Comparison of ENCODE assay signal across 8 mouse cellular contexts in genomic region chr11:48852624-48853473, GRCm38 (mm10). TPM values are rescaled to one million over a fixed set of nuclear protein-coding genes. Genes with fewer than 3 reads are reported as not detected.
DNase-seq lines count a peak whose midpoint lies in the region; ATAC-seq and TF ChIP-seq lines count a peak whose summit lies in the region.

No protein-coding gene starts in this region.

- TF ChIP-seq POLR2A in bone marrow macrophage, adult 2 months (IDR thresholded peaks at IDR 0.05; ENCODE audit: borderline replicate concordance, low read depth, low read length): no peak

- H3K9ac ChIP-seq in kidney, embryonic 14.5 days (ENCODE audit: low read depth, low read length): peak overlapping the region; percentile 44
- peak overlapping the region; percentile 44 for H3K9ac ChIP-seq in hindbrain, embryonic 12.5 days
- H3K9ac ChIP-seq in midbrain, embryonic 14.5 days (replicated peaks; ENCODE audit: low read length): peak overlapping the region; percentile 52

- H3K4me1 ChIP-seq in kidney, embryonic 14.5 days (ENCODE audit: control insufficient read depth, insufficient read depth, low read length): 0 out of 2 replicates have a peak, but pooled peaks cover 7% of the 10 kb centered on the region
- H3K4me1 ChIP-seq in bone marrow macrophage, adult 2 months (ENCODE audit: control insufficient read depth, insufficient read depth, low read length): peaks cover 3% of the 10 kb centered on the region
- H3K4me1 ChIP-seq in hindbrain, embryonic 12.5 days: peaks cover 19% of the 10 kb centered on the region
- H3K4me1 ChIP-seq in midbrain, embryonic 14.5 days (ENCODE audit: control insufficient read depth, insufficient read depth, low read length): peaks cover 22% of the 10 kb centered on the region

- H3K36me3 ChIP-seq in kidney, embryonic 14.5 days (ENCODE audit: control insufficient read depth, insufficient read depth, low read length): no peaks in the 10 kb centered on the region
- H3K36me3 ChIP-seq in hindbrain, embryonic 12.5 days: no peaks in the 10 kb centered on the region
- no peaks in the 10 kb centered on the region for H3K36me3 ChIP-seq in midbrain, embryonic 14.5 days (ENCODE audit: control insufficient read depth, insufficient read depth, low read length)

- H3K27ac ChIP-seq in kidney, embryonic 14.5 days (ENCODE audit: low read depth, low read length): no peak overlapping the region
- H3K27ac ChIP-seq in bone marrow macrophage, adult 2 months (ENCODE audit: insufficient read depth, low read depth, low read length): no peak overlapping the region
- H3K27ac ChIP-seq in hindbrain, embryonic 12.5 days: peak overlapping the region; percentile 17; the same call in 1 of the 2 replicates
- no peak overlapping the region for H3K27ac ChIP-seq in midbrain, embryonic 14.5 days (replicated peaks; ENCODE audit: low read depth, low read length)

- TF ChIP-seq CTCF in bone marrow macrophage, adult 2 months (IDR thresholded peaks at IDR 0.05; ENCODE audit: low read depth, low read length): no peak

- no peaks in the 10 kb centered on the region for H3K27me3 ChIP-seq in kidney, embryonic 14.5 days (ENCODE audit: control insufficient read depth, insufficient read depth, low read length)
- H3K27me3 ChIP-seq in hindbrain, embryonic 12.5 days: peaks cover 18% of the 10 kb centered on the region
- no peaks in the 10 kb centered on the region for H3K27me3 ChIP-seq in midbrain, embryonic 14.5 days (ENCODE audit: control insufficient read depth, insufficient read depth, low read length)

- DNase-seq in kidney, postnatal 4 days: no peak
- DNase-seq in midbrain, embryonic 14.5 days: no peak
- no peak for DNase-seq in adrenal gland, postnatal 14 days
- DNase-seq in frontal cortex, postnatal 14 days (ENCODE audit: low spot score in 2 of 2): no peak
- DNase-seq in ovary, postnatal 14 days (ENCODE audit: low spot score): no peak

- H3K4me2 ChIP-seq in kidney, embryonic 14.5 days (replicated peaks; ENCODE audit: low read depth, low read length): peak overlapping the region; percentile 76
- H3K4me2 ChIP-seq in hindbrain, embryonic 12.5 days (replicated peaks): peak overlapping the region; percentile 94
- H3K4me2 ChIP-seq in midbrain, embryonic 14.5 days (ENCODE audit: low read length): peak overlapping the region; percentile 63

- peak overlapping the region; percentile 56 for H3K4me3 ChIP-seq in kidney, embryonic 14.5 days (ENCODE audit: low read length)
- peak overlapping the region; percentile 83 for H3K4me3 ChIP-seq in bone marrow macrophage, adult 2 months (ENCODE audit: insufficient read depth, low read length)
- peak overlapping the region; percentile 58 for H3K4me3 ChIP-seq in hindbrain, embryonic 12.5 days
- H3K4me3 ChIP-seq in midbrain, embryonic 14.5 days (replicated peaks; ENCODE audit: low read depth, low read length): peak overlapping the region; percentile 54

- no peak for ATAC-seq in kidney, embryonic 14.5 days (ENCODE audit: low FRiP score, low TSS enrichment)
- peak; percentile 40 for ATAC-seq in hindbrain, embryonic 12.5 days (ENCODE audit: low FRiP score)
- ATAC-seq in midbrain, embryonic 14.5 days (ENCODE audit: low FRiP score, low TSS enrichment): peak; percentile 41

- H3K9me3 ChIP-seq in kidney, embryonic 14.5 days (ENCODE audit: control insufficient read depth, low read length): peaks cover 6% of the 10 kb centered on the region; the same call in 1 of the 2 replicates
- H3K9me3 ChIP-seq in hindbrain, embryonic 12.5 days (replicated peaks): no peaks in the 10 kb centered on the region
- no peaks in the 10 kb centered on the region for H3K9me3 ChIP-seq in midbrain, embryonic 14.5 days (ENCODE audit: control insufficient read depth, low read length)

- WGBS in kidney, embryonic 14.5 days: 8% methylated on average over 23 of the region's 23 CpGs
- WGBS in hindbrain, embryonic 12.5 days: 8% methylated on average over 23 of the region's 23 CpGs
- 8% methylated on average over 23 of the region's 23 CpGs for WGBS in midbrain, embryonic 14.5 days

RNA-seq across cellular contexts. Expression of gene Irgm1, which starts 18.6 kb away (rescaled TPM):
- 11.7 and 13.2 TPM in 2 replicates for polyA plus RNA-seq in kidney, embryonic 14.5 days (2014; fragmentation: Nextera tagmentation; extraction: Ambion mirVana)
- 79.4 and 80.7 TPM in 2 replicates for polyA plus RNA-seq in bone marrow macrophage, adult 2 months (2012; ENCODE audit: insufficient read depth, insufficient read length, missing spikeins)
- 3.0 and 3.9 TPM in 2 replicates for polyA plus RNA-seq in hindbrain, embryonic 12.5 days (2016; fragmentation: Nextera tagmentation; extraction: Ambion mirVana)
- 1.4 and 5.0 TPM in 2 replicates for polyA plus RNA-seq in midbrain, embryonic 14.5 days (2014; fragmentation: Nextera tagmentation; extraction: Ambion mirVana)
- total RNA-seq in adrenal gland, postnatal 14 days (2021): 15.2 and 19.0 TPM in 2 replicates

RNA-seq across cellular contexts. Expression of gene Gm12184, which starts 26.4 kb away (rescaled TPM):
- 5.6 and 7.6 TPM in 2 replicates for polyA plus RNA-seq in kidney, embryonic 14.5 days (2014; fragmentation: Nextera tagmentation; extraction: Ambion mirVana)
- 4.8 and 11.3 TPM in 2 replicates for polyA plus RNA-seq in bone marrow macrophage, adult 2 months (2012; ENCODE audit: insufficient read depth, insufficient read length, missing spikeins)
- 7.2 and 10.0 TPM in 2 replicates for polyA plus RNA-seq in hindbrain, embryonic 12.5 days (2016; fragmentation: Nextera tagmentation; extraction: Ambion mirVana)
- 3.2 and 4.5 TPM in 2 replicates for polyA plus RNA-seq in midbrain, embryonic 14.5 days (2014; fragmentation: Nextera tagmentation; extraction: Ambion mirVana)
- total RNA-seq in adrenal gland, postnatal 14 days (2021): 2.3 and 3.5 TPM in 2 replicates

RNA-seq across cellular contexts. Expression of gene Trim7, which starts 26.9 kb away (rescaled TPM):
- 1.3 and 2.9 TPM in 2 replicates for polyA plus RNA-seq in kidney, embryonic 14.5 days (2014; fragmentation: Nextera tagmentation; extraction: Ambion mirVana)
- 1.0 and 1.1 TPM in 2 replicates for polyA plus RNA-seq in bone marrow macrophage, adult 2 months (2012; ENCODE audit: insufficient read depth, insufficient read length, missing spikeins)
- 0.70 and 1.6 TPM in 2 replicates for polyA plus RNA-seq in hindbrain, embryonic 12.5 days (2016; fragmentation: Nextera tagmentation; extraction: Ambion mirVana)
- 0.75 and 1.6 TPM in 2 replicates for polyA plus RNA-seq in midbrain, embryonic 14.5 days (2014; fragmentation: Nextera tagmentation; extraction: Ambion mirVana)
- total RNA-seq in adrenal gland, postnatal 14 days (2021): 6.1 and 8.5 TPM in 2 replicates

RNA-seq across cellular contexts. Expression of gene Trim41, which starts 35.7 kb away (rescaled TPM):
- polyA plus RNA-seq in kidney, embryonic 14.5 days (2014; fragmentation: Nextera tagmentation; extraction: Ambion mirVana): 5.8 and 6.1 TPM in 2 replicates
- 55.5 and 64.4 TPM in 2 replicates for polyA plus RNA-seq in bone marrow macrophage, adult 2 months (2012; ENCODE audit: insufficient read depth, insufficient read length, missing spikeins)
- 6.4 and 7.1 TPM in 2 replicates for polyA plus RNA-seq in hindbrain, embryonic 12.5 days (2016; fragmentation: Nextera tagmentation; extraction: Ambion mirVana)
- polyA plus RNA-seq in midbrain, embryonic 14.5 days (2014; fragmentation: Nextera tagmentation; extraction: Ambion mirVana): 6.3 and 8.4 TPM in 2 replicates
- 34.6 and 40.5 TPM in 2 replicates for total RNA-seq in adrenal gland, postnatal 14 days (2021)

RNA-seq across cellular contexts. Expression of gene Gm5431, which starts 49.2 kb away (rescaled TPM):
- polyA plus RNA-seq in kidney, embryonic 14.5 days (2014; fragmentation: Nextera tagmentation; extraction: Ambion mirVana): 0.15 and 0.23 TPM in 2 replicates
- polyA plus RNA-seq in bone marrow macrophage, adult 2 months (2012; ENCODE audit: insufficient read depth, insufficient read length, missing spikeins): 43.3 and 53.0 TPM in 2 replicates
- 0.13 TPM in 1 of 2 replicates, not detected in the other for polyA plus RNA-seq in hindbrain, embryonic 12.5 days (2016; fragmentation: Nextera tagmentation; extraction: Ambion mirVana)
- 0.34 TPM in 1 of 2 replicates, not detected in the other for polyA plus RNA-seq in midbrain, embryonic 14.5 days (2014; fragmentation: Nextera tagmentation; extraction: Ambion mirVana)
- total RNA-seq in adrenal gland, postnatal 14 days (2021): 0.96 and 1.8 TPM in 2 replicates
